Mouse (Mus musculus) lung, postnatal 0 days (tissue): ENCODE measurements at regions not wholly inside any gene's neighbourhood (a gene's known extent, or its start where the extent isn't known, plus 50 kb on each side); places are given as distances from the start of the nearest gene placed in this dataset.

ENCODE experiments used
- ATAC-seq: fragments of 200-750 bp; cut with Nextera tagmentation; 2 replicates; pipeline ENCODE4 v1.8.0; 2017; ENCODE audit warnings: moderate library complexity
- DNase-seq: peaks from one replicate; pipeline ENCODE4 v3.0.0-alpha.2; 2016; ENCODE audit warnings: low spot score
- H3K27ac ChIP-seq: fragments of 300-500 bp; sonication (generic); 2 replicates; pipeline ENCODE4 v1.5.1; 2014; ENCODE audit warnings: antibody characterized with exemption, mild to moderate bottlenecking, low read length, mixed read lengths
- H3K27me3 ChIP-seq: fragments of 300-500 bp; sonication (generic); replicated peaks from 2 replicates; pipeline ENCODE4 v1.6.1; 2014; ENCODE audit warnings: low read length, mixed read lengths; ENCODE audit not compliant: insufficient read depth
- H3K36me3 ChIP-seq: fragments of 300-500 bp; sonication (generic); 2 replicates; pipeline ENCODE4 v1.6.1; 2014; ENCODE audit warnings: low read length, mixed read lengths; ENCODE audit not compliant: insufficient read depth
- H3K4me1 ChIP-seq: fragments of 300-500 bp; sonication (generic); 2 replicates; pipeline ENCODE4 v1.6.1; 2014; ENCODE audit warnings: antibody characterized with exemption, low read depth, low read length, mixed read lengths; ENCODE audit not compliant: insufficient read depth
- H3K4me2 ChIP-seq: fragments of 300-500 bp; sonication (generic); replicated peaks from 2 replicates; pipeline ENCODE4 v1.6.1; 2014; ENCODE audit warnings: low read depth, mild to moderate bottlenecking, low read length, moderate library complexity, mixed read lengths
- H3K4me3 ChIP-seq: fragments of 300-500 bp; sonication (generic); 2 replicates; pipeline ENCODE4 v1.5.1; 2014; ENCODE audit warnings: low read depth, low read length
- H3K9ac ChIP-seq: fragments of 300-500 bp; sonication (generic); replicated peaks from 2 replicates; pipeline ENCODE4 v1.6.1; 2014; ENCODE audit warnings: low read depth, mild to moderate bottlenecking
- H3K9me3 ChIP-seq: fragments of 300-500 bp; sonication (generic); 2 replicates; pipeline ENCODE4 v1.6.1; 2016; ENCODE audit warnings: low read length, mixed read lengths
- CTCF ChIP-seq: IDR thresholded peaks from 2 replicates; pipeline ENCODE4 v1.5.1; 2016; ENCODE audit warnings: antibody characterized with exemption, mild to moderate bottlenecking
- EP300 ChIP-seq: IDR thresholded peaks from 2 replicates; pipeline ENCODE4 v1.6.1; 2016; ENCODE audit warnings: antibody characterized with exemption, mild to moderate bottlenecking, control low read depth
- WGBS: fragments of 180-500 bp; shearing (Covaris S2); extraction: QIAGEN DNeasy Blood & Tissue Kit; methylation state at CpG from one replicate; pipeline ENCODE4 v1.1.7; 2014; 5-methylcytosine and 5-hydroxymethylcytosine counted together

GRCm38 (mm10) chr16:26157606-26158005 is 52.0 kb upstream of the P3h2 start:
- DNase-seq (no peak), ATAC-seq (no peak)
- no peak overlapping the region for H3K27ac ChIP-seq
- no peaks in the 10 kb centered on the region for H3K36me3 ChIP-seq
- 80% methylated on average over 5 of the region's 5 CpGs for WGBS
- H3K9ac ChIP-seq: no peak overlapping the region
- no peak overlapping the region for H3K4me2 ChIP-seq
- no peak overlapping the region for H3K4me3 ChIP-seq
- TF ChIP-seq EP300 (no peak), CTCF (no peak)
- H3K27me3 ChIP-seq: no peaks in the 10 kb centered on the region
- no peaks in the 10 kb centered on the region for H3K9me3 ChIP-seq
- H3K4me1 ChIP-seq: no peaks in the 10 kb centered on the region
